Mouse (Mus musculus): ENCODE measurements around the gene Ifit3. TPM values are rescaled to one million over a fixed set of nuclear protein-coding genes. Genes with fewer than 3 reads are reported as not detected.

The Ifit3 gene
- polyA plus RNA-seq, 1 experiment from 2014 or later = 3.8 TPM

DNA sequence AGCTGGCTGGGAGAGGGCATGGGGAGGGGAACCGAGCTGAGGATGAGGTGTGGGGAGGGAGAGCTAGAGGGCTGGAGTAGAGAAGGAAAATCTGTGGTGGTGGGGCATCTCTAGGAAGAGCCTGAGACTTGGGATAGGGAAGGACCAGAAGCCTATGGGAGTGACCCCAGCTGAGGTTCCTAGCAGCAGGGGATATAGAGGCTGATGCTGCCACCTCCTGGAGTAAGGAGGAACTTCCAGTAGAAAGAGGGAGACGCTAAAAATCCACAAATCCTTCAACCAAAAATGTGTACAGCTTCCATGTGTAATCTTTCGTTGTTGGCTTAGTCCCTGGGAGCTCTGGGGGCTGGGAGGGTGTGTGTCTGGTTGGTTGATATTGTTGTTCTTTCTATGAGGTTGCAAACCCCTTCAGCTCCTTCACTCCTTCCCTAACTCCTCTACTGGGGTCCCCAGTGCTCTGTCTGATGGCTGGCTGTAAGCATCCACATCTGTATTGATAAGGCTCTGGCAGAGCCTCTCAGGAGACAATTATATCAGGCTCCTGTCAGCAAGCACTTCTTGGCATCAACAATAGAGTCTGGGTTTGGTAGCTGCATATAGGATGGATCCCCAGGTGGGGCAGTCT lies 53.7 kb downstream of the Ifit3 start:
- Histone ChIP-seq H3K9me3 (ENCODE audit: low read length) (no peaks in the 10 kb centered on the region), H3K36me3 (ENCODE audit: insufficient read depth, low read length) (no peaks in the 10 kb centered on the region), H3K4me2 (replicated peaks; ENCODE audit: low read depth, low read length) (no peak overlapping the region), H3K27me3 (ENCODE audit: insufficient read depth, low read length) (no peaks in the 10 kb centered on the region; the same call in 1 of the 2 replicates), H3K4me1 (ENCODE audit: insufficient read depth, low read length) (no peaks in the 10 kb centered on the region), H3K4me3 (ENCODE audit: low read length) (no peak overlapping the region), H3K27ac (ENCODE audit: low read length) (no peak overlapping the region), H3K9ac (replicated peaks; ENCODE audit: low read length) (no peak overlapping the region)
- 7% methylated on average over 3 of the region's 3 CpGs for WGBS
- peak; percentile 84; the same call in 1 of the 2 replicates for ATAC-seq (ENCODE audit: low FRiP score, low TSS enrichment)

Other genes with a start within 250 kb of the Ifit3 start
- gene Ch25h, start 108.4 kb upstream of the Ifit3 start, polyA plus RNA-seq (2015; fragmentation: Nextera tagmentation; extraction: Ambion mirVana) = 2.2 and 2.7 TPM in 2 replicates
- 36.0 TPM in 2 replicates for gene Lipa, start 56.1 kb upstream of the Ifit3 start, polyA plus RNA-seq (2015; fragmentation: Nextera tagmentation; extraction: Ambion mirVana)
- gene Ifit2, start 32.8 kb upstream of the Ifit3 start, polyA plus RNA-seq (2015; fragmentation: Nextera tagmentation; extraction: Ambion mirVana) = 11.5 and 11.8 TPM in 2 replicates
- 0.16 and 0.18 TPM in 2 replicates for gene Ifit1bl1, start 18.4 kb downstream of the Ifit3 start, polyA plus RNA-seq (2015; fragmentation: Nextera tagmentation; extraction: Ambion mirVana)
- gene Ifit3b, start 24.4 kb downstream of the Ifit3 start, polyA plus RNA-seq (2015; fragmentation: Nextera tagmentation; extraction: Ambion mirVana) = 1.1 and 1.8 TPM in 2 replicates
- 0.10 and 0.33 TPM in 2 replicates for gene Ifit1bl2, start 57.2 kb downstream of the Ifit3 start, polyA plus RNA-seq (2015; fragmentation: Nextera tagmentation; extraction: Ambion mirVana)
- 0.28 and 0.51 TPM in 2 replicates for gene Ifit1, start 57.3 kb downstream of the Ifit3 start, polyA plus RNA-seq (2015; fragmentation: Nextera tagmentation; extraction: Ambion mirVana)
- 17.9 and 19.1 TPM in 2 replicates for gene Slc16a12, start 163.8 kb downstream of the Ifit3 start, polyA plus RNA-seq (2015; fragmentation: Nextera tagmentation; extraction: Ambion mirVana)

Measured in kidney, embryonic 16.5 days (tissue).